Mouse (Mus musculus): ENCODE data around the gene Zbtb6.

DNA sequence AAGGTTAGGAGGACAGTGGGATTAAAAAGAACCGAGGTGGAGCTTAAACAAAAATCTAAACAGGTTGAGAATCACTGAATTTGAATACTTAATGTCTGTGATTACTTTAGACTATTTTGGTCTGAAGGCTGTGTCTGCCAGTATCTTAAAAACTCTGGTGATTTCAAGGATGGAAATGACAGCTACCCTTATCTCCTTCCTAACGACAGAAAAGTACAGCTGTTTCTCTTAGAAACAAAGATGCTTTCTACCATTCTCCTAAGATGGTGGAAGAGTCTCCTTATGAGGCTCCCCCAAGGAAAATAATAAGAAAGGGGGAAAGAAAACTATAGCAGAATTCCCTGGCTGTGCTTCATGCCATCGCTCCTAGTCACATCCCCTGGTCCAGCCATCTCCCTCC, 21.1 kb downstream of the Zbtb6 start:
- TF ChIP-seq CTCF (IDR thresholded peaks at IDR 0.05; ENCODE audit: low read depth, low read length) (no peak), POLR2A (IDR thresholded peaks at IDR 0.05; ENCODE audit: borderline replicate concordance, low read depth, low read length) (no peak)
